Mouse (Mus musculus): ENCODE results near the gene Bcat1. TPM values are rescaled to one million over a fixed set of nuclear protein-coding genes. Genes with fewer than 3 reads are reported as not detected.
A peak's percentile ranks its signal among the peaks of the same experiment; 100 is the strongest.
"Not testable (repeated sequence)": the region's sequence is repeated elsewhere in the genome, so short reads cannot be mapped to it uniquely, and the experiment has no call there.

Bcat1 gene
- polyA plus RNA-seq, 2 experiments: 10.9 to 34.0 TPM

- no peak overlapping the region for H3K27ac ChIP-seq (replicated peaks; ENCODE audit: low read depth, low read length)
- no peak overlapping the region for H3K4me3 ChIP-seq (replicated peaks; ENCODE audit: low read length)
- H3K4me1 ChIP-seq (ENCODE audit: control insufficient read depth, insufficient read depth, low read length): peaks cover 8% of the 10 kb centered on the region
- H3K4me2 ChIP-seq (replicated peaks; ENCODE audit: low read depth, low read length, severe bottlenecking): no peak overlapping the region
- no peaks in the 10 kb centered on the region for H3K27me3 ChIP-seq (ENCODE audit: control insufficient read depth, insufficient read depth, low read length)
- ATAC-seq (ENCODE audit: low FRiP score, low read depth) (no peak), DNase-seq (ENCODE audit: low spot score) (no peak)
- H3K9me3 ChIP-seq (ENCODE audit: control insufficient read depth, low read length): no peaks in the 10 kb centered on the region
- no peak for TF ChIP-seq POLR2A (IDR thresholded peaks at IDR 0.05; ENCODE audit: borderline replicate concordance, extremely low read depth, insufficient read depth, insufficient read length)
- H3K36me3 ChIP-seq (ENCODE audit: control insufficient read depth, insufficient read depth, low read length): no peaks in the 10 kb centered on the region
- WGBS: 93% methylated on average over 10 of the region's 10 CpGs
- H3K9ac ChIP-seq (ENCODE audit: low read depth, low read length, severe bottlenecking): no peak overlapping the region
Measured at GRCm38 (mm10) chr6:145105439-145105838, 29.5 kb upstream of the Bcat1 start.

DNA sequence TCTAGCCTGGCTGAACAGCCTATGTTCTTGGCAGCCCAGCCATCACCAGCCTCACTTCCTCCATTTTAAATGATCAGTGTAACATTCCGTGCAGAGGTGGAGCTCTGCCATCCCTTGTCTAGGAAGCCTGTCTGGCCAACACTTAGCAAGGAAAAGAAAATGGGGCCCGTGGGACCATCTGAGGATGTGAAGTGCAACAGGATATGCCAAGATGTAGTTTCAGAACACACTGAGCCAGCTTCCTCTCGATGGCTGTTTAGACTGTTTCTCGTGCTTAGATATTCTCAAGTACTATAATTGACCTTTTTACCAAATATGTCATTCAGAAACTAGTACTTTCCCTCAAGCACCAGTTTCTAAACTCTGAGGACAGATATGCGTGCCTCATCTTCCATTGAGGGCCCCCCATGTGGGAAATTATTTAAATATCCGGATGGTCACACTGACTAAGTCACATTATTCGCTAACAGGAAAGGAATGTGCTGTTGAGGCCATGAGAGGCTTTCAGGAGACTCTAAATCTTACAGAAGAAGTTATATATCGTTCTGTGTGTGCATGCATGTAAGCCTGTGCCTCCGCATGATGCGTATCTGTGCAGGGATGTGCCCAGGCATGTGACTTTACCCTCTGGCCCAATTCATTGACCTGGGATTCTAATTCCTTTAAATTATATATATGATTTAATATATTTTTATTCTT, 28.4 kb upstream of the Bcat1 start:
- no peaks in the 10 kb centered on the region for H3K36me3 ChIP-seq (ENCODE audit: control insufficient read depth, insufficient read depth, low read length)
- ATAC-seq (ENCODE audit: low FRiP score, low read depth): peak; percentile 77

DNA sequence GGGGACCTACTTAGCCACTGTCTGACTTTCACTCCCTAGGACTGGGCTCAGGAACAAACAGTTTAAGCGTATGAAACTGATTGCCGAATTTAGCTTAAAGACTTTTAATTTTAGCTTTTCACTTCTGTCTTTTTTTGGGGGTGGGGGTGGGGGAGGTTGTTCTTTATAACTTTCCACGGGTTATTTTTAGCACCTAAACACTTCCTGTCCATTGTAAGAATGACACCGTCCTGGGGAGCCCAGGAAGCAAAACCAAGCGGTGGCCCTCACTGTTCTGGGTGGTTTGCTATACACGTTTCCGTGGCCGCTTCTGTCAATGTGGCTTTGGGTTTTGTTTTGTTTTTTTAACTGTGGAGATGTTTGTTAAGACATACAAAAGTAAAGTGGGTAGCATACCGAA, 24.9 kb upstream of the Bcat1 start:
- H3K9me3 ChIP-seq (ENCODE audit: control insufficient read depth, low read length): no peaks in the 10 kb centered on the region
- DNase-seq (ENCODE audit: low spot score): no peak
- no peak for ATAC-seq (ENCODE audit: low FRiP score, low read depth)
- TF ChIP-seq POLR2A (IDR thresholded peaks at IDR 0.05; ENCODE audit: borderline replicate concordance, extremely low read depth, insufficient read depth, insufficient read length): no peak
- 65% methylated on average over 9 of the region's 9 CpGs for WGBS
- H3K27ac ChIP-seq (replicated peaks; ENCODE audit: low read depth, low read length): no peak overlapping the region
- H3K36me3 ChIP-seq (ENCODE audit: control insufficient read depth, insufficient read depth, low read length): no peaks in the 10 kb centered on the region
- no peaks in the 10 kb centered on the region for H3K27me3 ChIP-seq (ENCODE audit: control insufficient read depth, insufficient read depth, low read length)
- no peak overlapping the region for H3K4me2 ChIP-seq (replicated peaks; ENCODE audit: low read depth, low read length, severe bottlenecking)
- peaks cover 8% of the 10 kb centered on the region for H3K4me1 ChIP-seq (ENCODE audit: control insufficient read depth, insufficient read depth, low read length)
- no peak overlapping the region for H3K9ac ChIP-seq (ENCODE audit: low read depth, low read length, severe bottlenecking)
- no peak overlapping the region for H3K4me3 ChIP-seq (replicated peaks; ENCODE audit: low read length)

More for the DNA sequence above, 28.4 kb upstream of the Bcat1 start:
- Histone ChIP-seq H3K4me1 (ENCODE audit: control insufficient read depth, insufficient read depth, low read length) (peaks cover 8% of the 10 kb centered on the region), H3K4me2 (replicated peaks; ENCODE audit: low read depth, low read length, severe bottlenecking) (no peak overlapping the region), H3K27ac (replicated peaks; ENCODE audit: low read depth, low read length) (peak overlapping the region; percentile 48; the same call in 1 of the 2 replicates), H3K9ac (ENCODE audit: low read depth, low read length, severe bottlenecking) (no peak overlapping the region), H3K27me3 (ENCODE audit: control insufficient read depth, insufficient read depth, low read length) (no peaks in the 10 kb centered on the region), H3K9me3 (ENCODE audit: control insufficient read depth, low read length) (no peaks in the 10 kb centered on the region), H3K4me3 (replicated peaks; ENCODE audit: low read length) (no peak overlapping the region)
- 61% methylated on average over 10 of the region's 10 CpGs for WGBS
- no peak for TF ChIP-seq POLR2A (IDR thresholded peaks at IDR 0.05; ENCODE audit: borderline replicate concordance, extremely low read depth, insufficient read depth, insufficient read length)
- DNase-seq (ENCODE audit: low spot score): peak; percentile 80

DNA sequence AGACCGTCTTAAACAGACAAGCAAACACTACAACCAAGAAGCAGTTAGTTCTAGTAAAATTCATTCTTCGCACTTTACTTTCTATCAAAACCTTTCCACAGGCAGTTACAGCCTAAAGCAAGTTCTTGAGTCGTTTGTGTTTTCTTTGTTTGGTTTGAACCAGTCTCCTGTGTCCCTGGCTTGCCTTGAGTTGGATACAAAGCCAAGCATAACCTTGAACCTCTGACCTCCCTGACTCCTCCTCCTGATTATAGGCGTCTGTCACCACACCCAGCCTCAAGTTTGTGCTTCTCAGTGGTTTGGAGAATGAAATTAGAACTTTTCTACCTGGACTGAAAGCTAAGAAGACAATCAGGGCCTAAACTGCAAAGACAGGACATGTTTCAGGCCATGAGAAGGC, 18.4 kb upstream of the Bcat1 start:
- no peak for TF ChIP-seq POLR2A (IDR thresholded peaks at IDR 0.05; ENCODE audit: borderline replicate concordance, extremely low read depth, insufficient read depth, insufficient read length)
- H3K9me3 ChIP-seq (ENCODE audit: control insufficient read depth, low read length): no peaks in the 10 kb centered on the region
- WGBS: 83% methylated on average over 4 of the region's 4 CpGs

GRCm38 (mm10) chr6:145093038-145093622, 17.1 kb upstream of the Bcat1 start:
- H3K36me3 ChIP-seq (ENCODE audit: control insufficient read depth, insufficient read depth, low read length); ATAC-seq (ENCODE audit: low FRiP score, low read depth); H3K4me3 ChIP-seq (replicated peaks; ENCODE audit: low read length); DNase-seq (ENCODE audit: low spot score); H3K27ac ChIP-seq (replicated peaks; ENCODE audit: low read depth, low read length); H3K27me3 ChIP-seq (ENCODE audit: control insufficient read depth, insufficient read depth, low read length); H3K9me3 ChIP-seq (ENCODE audit: control insufficient read depth, low read length); H3K4me2 ChIP-seq (replicated peaks; ENCODE audit: low read depth, low read length, severe bottlenecking); H3K4me1 ChIP-seq (ENCODE audit: control insufficient read depth, insufficient read depth, low read length); H3K9ac ChIP-seq (ENCODE audit: low read depth, low read length, severe bottlenecking): not testable (repeated sequence)
- 47% methylated on average over 7 of the region's 7 CpGs for WGBS

More for the DNA sequence above, 18.4 kb upstream of the Bcat1 start:
- H3K9ac ChIP-seq (ENCODE audit: low read depth, low read length, severe bottlenecking): no peak overlapping the region
- no peaks in the 10 kb centered on the region for H3K27me3 ChIP-seq (ENCODE audit: control insufficient read depth, insufficient read depth, low read length)
- ATAC-seq (ENCODE audit: low FRiP score, low read depth): no peak
- no peak overlapping the region for H3K4me3 ChIP-seq (replicated peaks; ENCODE audit: low read length)
- no peak overlapping the region for H3K27ac ChIP-seq (replicated peaks; ENCODE audit: low read depth, low read length)
- H3K36me3 ChIP-seq (ENCODE audit: control insufficient read depth, insufficient read depth, low read length): no peaks in the 10 kb centered on the region
- H3K4me2 ChIP-seq (replicated peaks; ENCODE audit: low read depth, low read length, severe bottlenecking): no peak overlapping the region
- DNase-seq (ENCODE audit: low spot score): no peak
- no peaks in the 10 kb centered on the region for H3K4me1 ChIP-seq (ENCODE audit: control insufficient read depth, insufficient read depth, low read length)

Data from limb, embryonic 14.5 days (tissue).